Mouse (Mus musculus) intestine, embryonic 14.5 days (tissue): ENCODE measurements around the gene Blmh. TPM values are rescaled to one million over a fixed set of nuclear protein-coding genes. Genes with fewer than 3 reads are reported as not detected.

Experiments used
- ATAC-seq: fragments of 200-750 bp; cut with Nextera tagmentation; replicated peaks from 2 replicates; pipeline ENCODE4 v1.8.0; 2017; ENCODE audit warnings: low read depth, moderate number of reproducible peaks, moderate TSS enrichment, moderate library complexity; ENCODE audit not compliant: low FRiP score, low TSS enrichment
- DNase-seq: peaks from one replicate; pipeline ENCODE4 v3.0.0-alpha.2; 2018; ENCODE audit warnings: low spot score
- H3K27ac ChIP-seq: fragments of 300-500 bp; sonication (generic); 2 replicates; pipeline ENCODE4 v1.5.1; 2014; ENCODE audit warnings: low read depth, mild to moderate bottlenecking, control low read depth
- H3K27me3 ChIP-seq: fragments of 300-500 bp; sonication (generic); replicated peaks from 2 replicates; pipeline ENCODE4 v1.6.1; 2014; ENCODE audit warnings: low read length, control low read depth; ENCODE audit not compliant: control insufficient read depth, insufficient read depth
- H3K36me3 ChIP-seq: fragments of 300-500 bp; sonication (generic); 2 replicates; pipeline ENCODE4 v1.6.1; 2014; ENCODE audit warnings: low read length, control low read depth; ENCODE audit not compliant: control insufficient read depth, insufficient read depth
- H3K4me1 ChIP-seq: fragments of 300-500 bp; sonication (generic); replicated peaks from 2 replicates; pipeline ENCODE4 v1.6.1; 2014; ENCODE audit warnings: low read length, control low read depth, mixed read lengths; ENCODE audit not compliant: control insufficient read depth, insufficient read depth
- H3K4me2 ChIP-seq: fragments of 300-500 bp; sonication (generic); 2 replicates; pipeline ENCODE4 v1.6.1; 2014; ENCODE audit warnings: low read length
- H3K4me3 ChIP-seq: fragments of 300-500 bp; sonication (generic); 2 replicates; pipeline ENCODE4 v1.5.1; 2014; ENCODE audit warnings: low read depth, low read length, control low read depth, mixed read lengths
- H3K9ac ChIP-seq: fragments of 300-500 bp; sonication (generic); 2 replicates; pipeline ENCODE4 v1.6.1; 2014; ENCODE audit warnings: mild to moderate bottlenecking, low read length
- H3K9me3 ChIP-seq: fragments of 300-500 bp; sonication (generic); 2 replicates; pipeline ENCODE4 v1.6.1; 2016; ENCODE audit warnings: low read length, control low read depth; ENCODE audit not compliant: control insufficient read depth
- WGBS: fragments of 180-500 bp; shearing (Covaris S2); extraction: QIAGEN DNeasy Blood & Tissue Kit; methylation state at CpG from one replicate; pipeline ENCODE4 v1.1.7; 2014; 5-methylcytosine and 5-hydroxymethylcytosine counted together
- polyA plus RNA-seq: library from polyadenylated mRNA; unstranded; fragments of >200 nt; fragmentation: Nextera tagmentation; extraction: Ambion mirVana; gene quantifications from 2 replicates; pipeline ENCODE4 v1.2.1, GENCODE M21; 2014

Blmh gene
- polyA plus RNA-seq = 101 and 118 TPM in 2 replicates

DNA sequence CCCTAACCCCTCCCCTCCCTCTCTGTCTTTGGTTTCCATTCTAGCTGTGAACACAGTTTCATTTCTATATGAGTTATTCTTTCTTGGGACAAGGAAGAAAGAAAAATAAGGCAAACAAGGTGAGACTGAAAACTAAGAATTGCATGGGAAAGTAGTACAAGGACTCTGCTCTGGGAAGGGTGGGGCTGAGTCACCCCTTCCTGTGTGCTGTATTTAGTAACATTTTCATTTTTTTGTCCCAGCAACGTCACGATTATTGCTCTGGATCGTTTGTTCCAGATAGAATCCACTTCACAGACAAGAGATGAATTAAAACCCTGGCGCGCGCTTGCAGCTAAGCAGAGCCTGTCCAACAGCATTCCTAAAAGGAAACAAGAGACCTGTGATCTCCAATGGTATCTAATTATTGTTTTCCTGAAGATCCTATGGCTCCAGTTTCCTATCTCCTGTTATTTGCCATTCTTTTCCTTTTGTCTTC is at the start of gene Blmh:
Gene Blmh (plus strand): TSS at position 51 of the 478 bp plus-strand sequence.
- Histone ChIP-seq H3K27ac (no peak within 1 kb of the TSS), H3K4me2 (no peak within 1 kb of the TSS), H3K4me3 (no peak within 1 kb of the TSS), H3K4me1 (no peaks in the 10 kb centered on the region), H3K9me3 (no peaks in the 10 kb centered on the region), H3K36me3 (no peaks in the 10 kb centered on the region), H3K27me3 (no peaks in the 10 kb centered on the region), H3K9ac (no peak within 1 kb of the TSS)
- DNase-seq (no peak), ATAC-seq (no peak)
- 55% methylated on average over 6 of the region's 6 CpGs for WGBS

DNA sequence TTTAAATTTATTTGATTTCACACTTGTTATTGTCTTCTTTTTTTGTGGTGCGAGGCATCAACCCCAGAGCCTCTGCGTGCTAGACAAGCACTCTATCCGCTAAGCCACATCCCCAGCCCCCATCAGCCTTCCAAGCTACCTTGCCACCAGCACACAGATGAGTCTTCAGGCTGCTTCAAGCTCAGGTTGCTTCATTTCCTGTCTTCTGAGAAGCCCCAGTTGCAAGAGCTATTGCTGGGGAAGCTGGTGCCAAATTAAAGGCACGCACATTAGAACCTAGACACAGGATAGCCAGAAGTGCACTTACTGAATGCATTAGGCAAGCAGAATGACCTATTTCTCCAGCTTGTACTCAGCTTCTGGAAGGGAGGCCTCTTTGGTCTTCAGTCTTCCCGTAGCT is 44.8 kb upstream of the Blmh start:
- ATAC-seq (no peak), DNase-seq (no peak)
- no peak overlapping the region for H3K4me3 ChIP-seq
- no peak overlapping the region for H3K9ac ChIP-seq
- no peaks in the 10 kb centered on the region for H3K9me3 ChIP-seq
- H3K27ac ChIP-seq = no peak overlapping the region
- WGBS = 89% methylated on average over 5 of the region's 5 CpGs
- no peak overlapping the region for H3K4me2 ChIP-seq
- no peaks in the 10 kb centered on the region for H3K36me3 ChIP-seq
- H3K27me3 ChIP-seq = no peaks in the 10 kb centered on the region
- H3K4me1 ChIP-seq = no peaks in the 10 kb centered on the region

DNA sequence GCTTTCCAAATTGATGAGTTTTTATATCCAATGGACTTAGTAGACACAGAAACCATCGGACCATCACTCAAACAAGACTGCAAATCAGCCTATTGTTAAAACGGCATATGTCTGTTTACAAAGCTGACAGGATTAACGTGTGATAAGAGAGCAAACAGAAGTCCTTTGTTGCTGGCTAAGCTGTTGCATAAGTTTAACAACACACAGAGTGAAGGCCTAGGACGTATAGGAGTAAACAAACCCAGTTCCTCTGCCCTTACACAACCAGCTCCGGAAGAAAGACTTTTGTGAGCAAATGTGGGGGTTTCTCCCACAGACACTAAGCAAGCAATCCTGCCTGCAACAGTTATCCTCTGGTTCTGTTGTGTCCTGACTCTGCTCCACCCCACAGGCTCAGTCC is 40.2 kb upstream of the Blmh start:
- H3K27me3 ChIP-seq = no peaks in the 10 kb centered on the region
- ATAC-seq = no peak
- H3K4me1 ChIP-seq = no peaks in the 10 kb centered on the region; the same call in 1 of the 2 replicates
- no peaks in the 10 kb centered on the region for H3K9me3 ChIP-seq
- H3K9ac ChIP-seq = no peak overlapping the region
- H3K4me3 ChIP-seq = no peak overlapping the region
- whole genome bisulfite sequencing = 31% methylated on average over 5 of the region's 5 CpGs
- no peak overlapping the region for H3K27ac ChIP-seq
- no peak for DNase-seq
- H3K4me2 ChIP-seq = no peak overlapping the region
- H3K36me3 ChIP-seq = no peaks in the 10 kb centered on the region

DNA sequence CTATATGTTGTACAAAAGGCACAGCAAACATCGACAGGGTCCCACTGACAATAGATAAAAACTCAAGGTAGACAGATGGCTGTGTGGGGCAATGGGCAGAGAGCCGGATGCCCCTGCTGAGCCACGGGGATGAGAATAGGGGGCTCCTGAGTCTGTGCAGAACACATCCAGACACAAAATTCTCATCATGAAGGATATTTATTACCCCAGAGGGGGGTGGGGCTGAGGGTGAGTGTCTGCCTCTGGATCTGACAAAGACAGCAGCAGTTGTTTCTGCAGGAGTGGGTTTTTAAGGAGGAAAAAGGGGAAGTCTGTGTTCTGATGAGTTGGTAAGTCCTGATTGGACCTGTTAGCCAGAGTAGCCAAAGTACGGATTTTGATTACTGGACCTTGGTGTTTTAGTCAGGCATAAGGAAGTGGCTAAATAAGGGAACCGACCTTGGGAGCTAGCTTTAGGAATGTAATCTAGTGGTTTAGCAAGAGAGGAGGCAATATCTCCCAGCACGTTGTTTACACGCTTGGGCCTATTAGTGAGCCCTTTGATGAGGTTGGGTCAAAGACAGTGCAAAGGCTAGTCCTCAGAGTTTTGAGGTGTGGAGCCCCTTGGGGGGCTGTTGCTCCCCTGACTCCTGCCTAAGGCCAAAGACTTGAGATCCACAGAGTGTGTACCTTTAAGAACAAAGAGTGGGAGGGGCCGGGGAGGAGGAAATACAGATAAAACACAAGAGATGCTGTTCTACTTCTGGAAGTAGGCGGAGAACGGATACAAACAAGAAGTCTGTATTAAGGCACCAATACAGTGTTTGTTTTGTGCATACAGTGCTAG is 35.1 kb upstream of the Blmh start:
- 23% methylated on average over 10 of the region's 10 CpGs for WGBS
- peak overlapping the region; percentile 3; the same call in 1 of the 2 replicates for H3K4me2 ChIP-seq
- DNase-seq = peak; percentile 63

DNA sequence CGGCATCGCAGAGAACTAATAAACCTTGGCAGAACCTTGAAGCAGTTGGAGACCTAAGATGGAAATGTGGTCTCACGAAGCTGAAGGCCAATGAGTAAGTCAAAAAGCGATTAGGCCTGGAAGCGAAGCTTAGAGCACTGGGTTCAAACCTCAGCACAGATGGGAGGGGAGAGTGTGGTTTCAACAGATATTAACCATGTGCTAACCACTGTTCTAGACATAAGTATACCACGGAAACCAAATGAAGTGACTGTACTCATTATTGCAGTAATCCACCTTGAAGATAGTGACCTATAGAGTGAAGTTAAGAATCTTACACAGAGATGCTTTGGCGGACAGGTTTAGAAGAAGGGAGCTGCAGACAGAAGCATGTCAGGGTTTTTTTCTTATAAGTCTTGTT is 33.4 kb upstream of the Blmh start:
- no peak overlapping the region for H3K4me2 ChIP-seq
- H3K27ac ChIP-seq = no peak overlapping the region
- no peaks in the 10 kb centered on the region for H3K9me3 ChIP-seq
- ATAC-seq = no peak
- H3K36me3 ChIP-seq = no peaks in the 10 kb centered on the region
- H3K4me1 ChIP-seq = peaks cover 6% of the 10 kb centered on the region; the same call in 1 of the 2 replicates
- no peak overlapping the region for H3K9ac ChIP-seq
- WGBS = 92% methylated on average over 7 of the region's 7 CpGs
- no peak for DNase-seq
- no peak overlapping the region for H3K4me3 ChIP-seq
- no peaks in the 10 kb centered on the region for H3K27me3 ChIP-seq

More for the DNA sequence above, 35.1 kb upstream of the Blmh start:
- no peaks in the 10 kb centered on the region for H3K36me3 ChIP-seq
- 0 out of 2 replicates have a peak overlapping the region, but pooled peaks have one; percentile 39 for H3K27ac ChIP-seq
- no peak overlapping the region for H3K4me3 ChIP-seq
- no peak; the same call in 1 of the 2 replicates for ATAC-seq
- H3K9ac ChIP-seq = no peak overlapping the region
- no peaks in the 10 kb centered on the region for H3K27me3 ChIP-seq
- H3K9me3 ChIP-seq = no peaks in the 10 kb centered on the region
- H3K4me1 ChIP-seq = peaks cover 6% of the 10 kb centered on the region; the same call in 1 of the 2 replicates

DNA sequence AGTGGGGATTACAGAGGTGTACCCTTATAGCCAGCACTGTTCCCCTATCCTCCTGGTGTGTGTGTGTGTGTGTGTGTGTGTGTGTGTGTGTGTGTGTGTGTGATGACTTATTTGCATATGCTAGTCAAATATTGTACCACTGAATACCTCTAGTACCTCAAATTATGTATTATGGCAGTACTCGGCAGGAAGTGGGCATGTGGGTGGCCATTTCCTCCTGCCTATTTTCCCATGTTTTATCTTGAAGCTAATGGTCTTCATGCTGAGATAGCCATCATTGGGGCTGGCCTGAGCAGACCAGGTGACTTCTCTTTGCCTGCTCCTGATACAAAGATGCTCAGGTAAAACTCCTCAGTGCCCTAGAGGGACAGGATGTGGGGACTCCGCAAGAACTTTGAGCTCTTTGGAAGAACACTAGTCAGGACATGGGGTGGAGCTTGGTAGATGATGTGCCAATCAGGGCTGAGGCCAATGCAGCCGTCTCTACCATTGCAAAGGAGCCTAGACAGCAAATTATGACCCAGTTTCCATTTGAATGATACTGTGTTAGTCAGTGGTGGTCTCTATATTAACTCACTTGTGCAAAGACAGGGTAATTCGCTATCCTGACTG is 32.8 kb upstream of the Blmh start:
- WGBS = 84% methylated on average over 4 of the region's 4 CpGs
- Histone ChIP-seq H3K4me2 (no peak overlapping the region), H3K9me3 (no peaks in the 10 kb centered on the region), H3K27me3 (no peaks in the 10 kb centered on the region), H3K9ac (no peak overlapping the region), H3K4me1 (peaks cover 6% of the 10 kb centered on the region; the same call in 1 of the 2 replicates), H3K36me3 (no peaks in the 10 kb centered on the region), H3K27ac (no peak overlapping the region), H3K4me3 (no peak overlapping the region)
- ATAC-seq = no peak
- DNase-seq = no peak

DNA sequence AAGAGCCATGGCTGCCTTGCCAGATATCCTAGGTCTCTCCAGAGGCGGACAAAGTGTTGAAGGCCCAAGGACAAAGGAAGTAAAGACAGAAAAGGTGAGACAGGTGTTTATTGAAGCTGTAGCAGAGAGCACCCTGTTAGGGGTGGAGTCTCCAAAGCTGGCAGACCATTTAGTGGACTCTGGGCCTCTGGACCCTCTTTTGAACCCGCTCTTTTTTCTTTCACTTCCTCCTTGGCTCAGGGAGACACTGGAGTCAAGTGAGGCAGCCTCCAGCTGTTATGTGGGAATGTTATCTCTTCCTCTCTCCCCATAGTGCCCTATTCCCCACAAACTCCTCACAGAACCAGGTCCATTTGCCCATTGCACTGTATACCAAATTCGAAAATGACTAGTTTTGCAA is 31.6 kb upstream of the Blmh start:
- DNase-seq (no peak), ATAC-seq (no peak)
- no peak overlapping the region for H3K27ac ChIP-seq
- no peak overlapping the region for H3K4me2 ChIP-seq
- H3K4me3 ChIP-seq = no peak overlapping the region
- H3K36me3 ChIP-seq = no peaks in the 10 kb centered on the region
- H3K9ac ChIP-seq = no peak overlapping the region
- no peaks in the 10 kb centered on the region for H3K27me3 ChIP-seq
- H3K4me1 ChIP-seq = peaks cover 10% of the 10 kb centered on the region
- 76% methylated on average over 3 of the region's 3 CpGs for WGBS
- no peaks in the 10 kb centered on the region for H3K9me3 ChIP-seq

DNA sequence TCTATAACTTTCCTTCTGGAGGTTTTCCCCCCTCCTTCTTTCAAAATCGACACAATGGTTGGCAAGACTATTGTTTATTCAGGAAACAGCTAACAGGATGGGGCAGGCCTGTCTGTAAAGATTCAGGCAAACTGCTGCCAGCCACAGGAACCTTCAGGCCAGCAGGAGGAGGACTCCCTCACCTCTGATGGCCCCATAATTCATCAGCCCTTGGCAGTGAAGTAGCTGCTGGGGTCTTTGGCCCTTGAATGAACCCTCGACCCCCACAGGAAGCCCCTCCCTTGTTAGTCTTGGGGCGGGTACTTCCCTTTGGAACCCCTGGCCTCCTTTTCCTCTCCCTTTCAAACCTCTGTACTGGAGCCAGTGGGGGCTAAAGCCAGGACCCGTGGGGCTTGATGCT is 31.0 kb upstream of the Blmh start:
- 4% methylated on average over 4 of the region's 4 CpGs for WGBS
- Histone ChIP-seq H3K9ac (no peak overlapping the region), H3K27me3 (no peaks in the 10 kb centered on the region), H3K4me2 (peak overlapping the region; percentile 5; the same call in 1 of the 2 replicates), H3K27ac (no peak overlapping the region), H3K4me1 (peaks cover 10% of the 10 kb centered on the region), H3K36me3 (no peaks in the 10 kb centered on the region), H3K9me3 (no peaks in the 10 kb centered on the region), H3K4me3 (no peak overlapping the region)
- DNase-seq (no peak), ATAC-seq (no peak)
